Mouse (Mus musculus) adrenal gland (tissue): ENCODE measurements around the gene Ssx2ip.

Experiments used
- intact Hi-C: fragments of 180-260 bp; cut with DNase I; formaldehyde crosslinking; loops from one replicate; pipeline ENCODE4 v1.15.1; 2025
- long read RNA-seq, 2 experiments: library from polyadenylated mRNA; unstranded; transcript quantifications; one replicate each; pipeline ENCODE4 v2.0.0; 2020; ENCODE audit warnings: borderline replicate concordance in 1 of 2; ENCODE audit not compliant: insufficient replicate concordance in 1 of 2

The Ssx2ip gene
- long read RNA-seq, experiment 1, partial matches to known transcripts, result 0 of 3 reads
- long read RNA-seq, experiment 1, other reads (novel, unspliced or antisense), result 1 of 3 reads
- long read RNA-seq, experiment 2, partial matches to known transcripts, result 3 of 11 reads
- long read RNA-seq, experiment 2, other reads (novel, unspliced or antisense), result 5 of 11 reads

- intact Hi-C loops, result no loop called here
Observed at GRCm38 (mm10) chr3:146404311-146405201, at the start of gene Ssx2ip. Gene Ssx2ip (plus strand): TSS chr3:146404642.

DNA sequence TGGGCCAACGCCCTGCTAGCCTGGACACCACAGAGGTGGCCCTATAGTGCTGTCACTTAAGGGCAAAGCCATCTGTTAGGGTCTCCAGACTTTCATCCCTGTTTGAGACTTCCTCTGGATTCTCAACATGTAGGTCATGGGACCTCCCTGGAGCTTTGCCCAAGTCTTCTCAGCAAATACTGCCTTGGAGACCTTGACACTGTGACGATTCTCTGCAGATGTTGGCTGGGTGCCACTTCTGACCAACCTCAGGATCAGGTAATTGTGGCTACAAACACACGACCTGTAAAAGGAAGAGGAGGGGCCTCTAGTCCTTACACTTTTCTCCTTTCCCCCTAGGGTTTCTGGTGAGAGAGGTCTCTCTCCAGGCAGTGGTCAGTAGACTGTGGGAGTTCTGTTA lies 49.3 kb upstream of the Ssx2ip start:
- intact Hi-C loops, result no loop called here

- intact Hi-C loops, result no loop called here
Observed at GRCm38 (mm10) chr3:146365471-146365870, 39.0 kb upstream of the Ssx2ip start.

DNA sequence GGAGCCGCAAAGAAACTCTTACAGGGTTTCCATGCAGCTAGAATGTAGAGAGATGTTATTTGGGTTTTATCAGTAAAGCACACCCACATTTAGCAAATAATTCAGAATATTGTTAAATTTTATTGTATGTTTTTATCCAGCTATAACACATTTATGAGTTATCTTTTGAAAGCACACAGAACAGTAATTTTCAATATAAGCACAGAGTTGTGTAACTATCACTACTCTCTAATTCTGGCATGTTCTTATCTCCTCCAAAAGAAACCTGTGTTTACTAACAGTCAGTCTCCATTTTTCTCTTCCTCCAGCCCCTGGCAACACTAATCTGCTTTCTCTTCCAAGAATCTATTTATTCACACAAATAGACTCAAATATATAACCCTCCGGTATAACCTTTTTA lies 37.4 kb upstream of the Ssx2ip start:
- intact Hi-C loops, result no loop called here

DNA sequence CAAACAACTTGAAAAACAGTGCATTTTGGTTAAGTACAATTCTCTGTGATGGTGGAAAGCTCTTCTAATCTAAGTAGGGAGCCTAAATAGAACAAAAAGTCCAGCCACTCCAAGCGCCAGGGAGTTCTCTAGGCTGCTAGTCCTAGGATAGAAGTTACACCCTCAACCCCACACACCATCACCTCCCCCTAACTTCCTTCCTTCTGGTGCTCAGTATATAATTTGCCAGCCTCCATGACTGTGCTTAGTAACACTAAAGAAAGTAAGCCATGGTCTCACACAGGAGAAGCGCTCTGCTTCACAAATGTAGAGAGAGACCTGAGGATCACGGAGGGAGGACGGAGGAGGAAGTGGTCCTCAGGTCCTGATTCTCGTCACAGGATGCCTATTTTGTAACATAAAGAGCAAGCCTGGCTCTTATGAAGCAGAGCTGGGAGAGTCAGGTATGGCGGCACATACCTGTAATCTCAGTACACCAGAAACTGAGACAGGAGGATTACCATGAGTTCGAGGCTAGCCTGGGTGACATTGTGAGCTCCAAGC lies 33.8 kb upstream of the Ssx2ip start:
- intact Hi-C loops, result no loop called here

GRCm38 (mm10) chr3:146371201-146371600 lies 33.2 kb upstream of the Ssx2ip start:
- intact Hi-C loops, result no loop called here

GRCm38 (mm10) chr3:146374596-146375175 lies 29.8 kb upstream of the Ssx2ip start:
- intact Hi-C loops, result no loop called here

- intact Hi-C loops, result no loop called here
Observed at GRCm38 (mm10) chr3:146375224-146375657, 29.2 kb upstream of the Ssx2ip start.

DNA sequence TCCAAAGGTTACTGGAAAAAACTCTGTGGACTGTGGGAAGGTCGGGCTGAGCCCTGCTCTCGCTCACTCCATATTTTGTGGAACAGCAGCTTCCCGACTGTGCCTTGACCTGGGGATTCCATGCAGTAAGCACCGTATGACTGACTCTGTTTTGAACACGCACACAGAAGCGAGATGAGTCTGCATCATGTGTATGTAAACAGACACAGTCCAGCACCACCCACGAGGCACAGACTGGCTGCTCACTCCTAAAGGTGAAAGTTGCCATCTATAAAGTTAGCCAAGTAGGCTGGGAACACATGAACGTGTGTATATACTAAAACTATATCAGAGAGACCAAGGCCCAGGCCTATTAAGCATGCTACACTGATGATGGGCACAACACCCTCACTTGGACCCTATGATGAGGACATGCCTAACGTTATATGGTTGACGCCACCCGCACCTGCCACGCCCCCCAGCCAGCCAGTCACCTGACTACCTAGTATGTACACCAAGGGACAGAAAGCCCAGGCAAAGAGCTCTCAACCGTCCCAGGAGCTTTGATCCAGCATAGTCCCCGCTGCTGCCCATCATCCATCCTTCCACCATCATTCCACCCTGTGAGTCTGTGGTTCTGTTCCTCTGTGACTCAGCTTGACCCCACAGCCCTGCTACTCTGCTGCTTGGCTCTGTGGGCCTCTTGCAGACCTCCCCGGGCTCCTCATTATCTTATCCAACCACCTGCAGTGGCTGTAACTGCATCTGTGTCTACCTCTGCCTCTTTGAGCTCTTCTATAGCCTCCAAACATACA lies 27.9 kb upstream of the Ssx2ip start:
- intact Hi-C loops, result no loop called here

- intact Hi-C loops, result no loop called here
Observed at GRCm38 (mm10) chr3:146377216-146377615, 27.2 kb upstream of the Ssx2ip start.

GRCm38 (mm10) chr3:146378753-146379152 lies 25.7 kb upstream of the Ssx2ip start:
- intact Hi-C loops, result no loop called here

DNA sequence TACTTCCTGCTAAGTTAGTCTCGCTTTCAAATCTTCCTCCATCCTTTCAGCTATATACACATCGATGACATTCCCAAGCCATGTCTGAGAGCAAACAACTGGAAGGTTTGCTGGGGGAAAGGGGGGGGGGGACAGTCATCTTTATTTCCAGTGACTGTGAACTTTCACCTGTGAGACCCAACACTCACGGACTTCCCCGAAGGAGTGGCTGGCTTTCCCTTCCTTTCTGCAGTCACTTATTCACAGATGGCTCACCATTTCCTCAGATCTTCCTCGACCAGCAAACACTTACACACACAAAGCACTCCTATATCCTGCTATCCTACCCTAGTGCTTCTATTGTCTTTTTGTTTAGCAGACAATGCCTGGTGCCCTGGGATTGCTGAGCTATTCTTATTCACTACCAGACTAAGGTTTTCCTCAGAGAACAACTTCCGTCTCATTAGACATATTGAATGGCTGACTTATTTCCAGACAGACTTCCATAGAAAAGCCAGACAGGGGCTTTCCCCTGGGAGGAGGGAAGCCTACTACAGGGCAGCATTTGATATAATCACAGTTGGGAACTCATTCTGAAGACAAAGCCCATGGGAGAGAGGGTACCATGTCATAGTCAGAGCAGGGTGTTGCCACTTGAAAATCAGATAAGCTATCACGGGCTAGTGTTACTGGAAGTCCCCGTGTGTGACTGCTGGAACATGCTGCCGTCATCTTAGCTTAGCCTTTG lies 24.5 kb upstream of the Ssx2ip start:
- intact Hi-C loops, result no loop called here

- intact Hi-C loops, result no loop called here
Observed at GRCm38 (mm10) chr3:146380874-146381273, 23.6 kb upstream of the Ssx2ip start.

DNA sequence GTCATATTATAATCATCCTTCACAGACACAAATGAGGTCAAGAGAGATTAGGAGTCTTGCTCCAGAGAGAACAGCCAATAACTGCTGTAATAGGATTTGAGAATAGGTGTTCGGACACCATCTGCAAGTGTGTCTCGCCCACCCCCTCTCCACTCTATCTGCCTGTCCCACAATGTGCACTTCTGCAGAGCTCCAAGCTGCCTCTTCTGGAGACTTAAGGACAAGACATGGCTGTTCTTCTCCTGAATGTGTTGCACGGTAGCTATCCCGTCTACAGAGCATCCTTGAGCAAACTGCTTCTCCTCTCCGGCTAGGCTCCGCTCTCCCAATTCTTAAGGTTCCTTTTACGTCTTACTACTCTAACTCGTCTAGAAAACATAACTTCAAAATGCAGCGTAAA lies 23.0 kb upstream of the Ssx2ip start:
- intact Hi-C loops, result no loop called here

DNA sequence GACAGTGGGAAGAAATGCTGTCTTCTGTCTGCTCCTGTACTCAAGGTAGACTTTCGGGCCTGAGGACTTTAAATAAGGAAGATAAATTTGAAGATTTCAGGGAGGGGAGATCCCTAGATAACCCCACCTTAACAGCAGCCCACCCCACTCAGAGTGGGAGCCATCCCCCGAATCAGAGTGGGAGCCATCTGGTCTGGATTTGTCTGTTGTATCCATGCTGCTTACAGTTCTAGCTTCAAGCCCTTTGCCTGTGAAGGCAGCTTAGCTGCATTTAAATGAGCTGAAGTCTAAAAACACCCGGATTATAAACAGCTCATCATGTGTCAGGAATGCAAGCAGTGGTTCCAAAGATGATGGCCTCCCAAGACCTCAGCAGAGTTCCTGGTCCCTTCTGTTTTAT lies 17.6 kb upstream of the Ssx2ip start:
- intact Hi-C loops, result no loop called here

DNA sequence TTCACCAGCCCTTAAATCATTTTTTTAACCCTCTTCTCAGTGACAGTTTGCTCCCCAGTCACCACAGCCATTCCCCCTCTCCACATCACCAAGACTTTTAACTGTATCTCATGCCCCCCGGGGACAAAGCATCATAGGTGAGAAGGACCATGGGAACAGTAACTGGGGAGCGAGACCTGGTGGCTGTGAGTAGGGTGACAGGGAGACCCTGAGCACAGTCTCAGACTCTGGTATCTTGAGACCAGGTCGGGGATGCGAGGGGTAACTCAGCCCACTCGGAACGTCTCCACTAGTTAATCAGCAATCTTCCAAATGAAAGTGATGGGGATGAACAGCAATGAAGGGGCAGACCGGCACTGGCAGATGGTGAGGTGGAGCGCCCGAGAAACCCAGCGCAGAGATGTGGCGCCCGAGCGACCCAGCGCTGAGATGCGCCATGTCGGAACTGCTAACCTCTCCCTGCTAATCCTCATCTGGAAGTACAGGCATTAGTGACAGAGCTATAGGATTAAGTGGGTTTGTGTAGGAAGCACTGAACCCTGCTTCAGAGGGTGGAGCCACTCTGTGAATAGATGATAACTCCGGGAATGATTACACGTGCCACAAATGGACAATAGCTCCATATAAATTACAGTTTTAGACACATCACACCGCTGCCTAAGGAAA lies 11.7 kb upstream of the Ssx2ip start:
- intact Hi-C loops, result no loop called here

GRCm38 (mm10) chr3:146393641-146394100 lies 10.8 kb upstream of the Ssx2ip start:
- intact Hi-C loops, result no loop called here

- intact Hi-C loops, result no loop called here
Observed at GRCm38 (mm10) chr3:146396256-146396655, 8.2 kb upstream of the Ssx2ip start.

DNA sequence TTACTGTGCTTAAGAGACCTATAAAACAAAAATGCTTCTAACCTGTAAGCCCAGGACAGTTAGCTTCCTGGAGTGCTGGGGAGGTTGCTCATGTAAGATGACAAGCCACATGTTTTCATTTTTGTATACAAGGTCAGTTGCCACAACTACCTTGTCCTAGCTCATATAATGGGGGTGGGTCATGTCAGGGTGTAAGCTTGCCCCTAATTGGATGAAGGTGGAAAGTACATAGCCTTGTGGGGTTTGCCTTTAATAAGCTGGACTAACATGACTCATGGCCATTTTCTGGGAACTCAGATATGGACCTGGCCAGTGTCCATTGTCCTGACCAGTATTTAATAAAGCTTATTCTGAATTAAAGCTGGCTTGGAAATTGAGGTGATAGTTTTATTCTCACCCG lies 7.5 kb upstream of the Ssx2ip start:
- intact Hi-C loops, result no loop called here

DNA sequence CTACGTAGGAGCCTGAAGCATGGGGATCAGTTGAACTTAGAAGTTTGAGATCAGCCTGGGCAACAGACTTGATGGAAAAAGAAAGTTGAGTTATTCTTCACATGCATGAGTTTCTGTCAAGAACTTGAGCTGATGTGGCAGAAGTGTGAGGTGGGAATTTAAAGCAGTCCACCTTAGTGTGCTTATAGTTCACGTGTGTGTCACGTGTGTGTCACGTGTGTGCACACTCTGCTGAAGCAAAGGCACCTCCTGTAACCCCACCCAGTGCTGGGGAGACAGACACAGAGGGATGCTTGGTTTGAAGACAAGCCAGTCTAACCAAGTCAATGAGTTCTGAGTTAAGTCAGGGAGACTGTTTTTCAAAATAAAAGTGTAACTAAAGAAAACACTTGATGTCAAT lies 6.6 kb upstream of the Ssx2ip start:
- intact Hi-C loops, result no loop called here
